Mouse (Mus musculus): Measurements from ENCODE around the gene Cebpb.

DNA sequence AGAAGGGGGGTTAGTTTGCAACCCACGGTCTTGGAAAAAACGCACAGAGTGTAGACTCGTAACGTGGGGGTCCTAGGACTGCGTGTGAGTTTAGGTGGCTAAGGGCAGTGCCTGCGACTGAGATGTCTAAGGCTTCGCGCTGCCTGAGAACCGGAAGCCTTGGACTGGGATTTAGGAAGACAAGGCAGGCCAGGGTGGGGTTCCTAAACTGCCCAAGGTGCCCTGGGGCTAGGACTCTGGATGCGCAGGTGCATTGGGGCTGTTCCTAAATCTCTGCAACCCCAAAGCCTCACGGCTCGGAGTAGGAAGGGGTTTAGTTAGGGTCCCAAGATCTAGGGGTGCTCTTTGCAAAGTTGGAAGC is 28.1 kb upstream of the Cebpb start:
- TF ChIP-seq POLR2A (IDR thresholded peaks at IDR 0.05; ENCODE audit: low read depth, low read length) (no peak), CTCF (IDR thresholded peaks at IDR 0.05; ENCODE audit: extremely low read depth, insufficient read depth, insufficient read length, insufficient replicate concordance) (no peak)
